ENCODE assay signal across 9 mouse cellular contexts in genomic region chr9:21463138-21463590, GRCm38 (mm10). TPM values are rescaled to one million over a fixed set of nuclear protein-coding genes. Genes with fewer than 3 reads are reported as not detected.
DNase-seq lines count a peak whose midpoint lies in the region; ATAC-seq lines count a peak whose summit lies in the region.
"Had no signal": no experiment of that assay in that cellular context is flagged by ENCODE, and none has a peak within 500 bp of the region (broad histone marks: within the 10 kb centered on the region; RNA-seq: fewer than 3 reads in every experiment).

No protein-coding gene starts in this region.

- H3K4me1 ChIP-seq in hindbrain, embryonic 10.5 days (replicated peaks), result 0 out of 2 replicates have a peak, but pooled peaks cover 7% of the 10 kb centered on the region
- H3K4me1 ChIP-seq in hindbrain, embryonic 12.5 days, result peaks cover 2% of the 10 kb centered on the region; the same call in 1 of the 2 replicates
- no peaks in the 10 kb centered on the region for H3K4me1 ChIP-seq in hindbrain, embryonic 14.5 days (replicated peaks; ENCODE audit: control insufficient read depth, insufficient read depth, low read length)

- 80% methylated on average over 5 of the region's 5 CpGs for WGBS in hindbrain, embryonic 10.5 days
- 84% methylated on average over 5 of the region's 5 CpGs for WGBS in hindbrain, embryonic 12.5 days
- 86% methylated on average over 5 of the region's 5 CpGs for WGBS in hindbrain, embryonic 14.5 days

- DNase-seq in hindbrain, embryonic 10.5 days (ENCODE audit: low spot score), result no peak
- peak; percentile 81 for DNase-seq in adrenal gland, postnatal 10 days
- peak; percentile 20 to 34 for DNase-seq in frontal cortex, postnatal 25 days (ENCODE audit: low spot score in 2 of 2)
- DNase-seq in hindbrain, embryonic 14.5 days (ENCODE audit: low spot score), result no peak
- DNase-seq in left cerebral cortex, postnatal 10 days (ENCODE audit: extremely low spot score in 1 of 2, low spot score in 2 of 2), result peak; percentile 36 to 79
- no peak for DNase-seq in B cell, adult 2 months

- H3K36me3 ChIP-seq in hindbrain, embryonic 10.5 days, result peaks cover 68% of the 10 kb centered on the region
- H3K36me3 ChIP-seq in hindbrain, embryonic 12.5 days, result peaks cover 43% of the 10 kb centered on the region
- peaks cover 44% of the 10 kb centered on the region for H3K36me3 ChIP-seq in hindbrain, embryonic 14.5 days (replicated peaks; ENCODE audit: control insufficient read depth, insufficient read depth)

- H3K4me2 ChIP-seq in hindbrain, embryonic 12.5 days (replicated peaks), result no peak overlapping the region
- H3K4me2 ChIP-seq in hindbrain, embryonic 14.5 days (replicated peaks), result no peak overlapping the region

- H3K27ac ChIP-seq in hindbrain, embryonic 10.5 days, result peak overlapping the region; percentile 2; the same call in 1 of the 2 replicates
- no peak overlapping the region for H3K27ac ChIP-seq in hindbrain, embryonic 12.5 days
- peak overlapping the region; percentile 11; the same call in 1 of the 2 replicates for H3K27ac ChIP-seq in hindbrain, embryonic 14.5 days

- H3K9me3 ChIP-seq in hindbrain, embryonic 10.5 days, result no peaks in the 10 kb centered on the region
- H3K9me3 ChIP-seq in hindbrain, embryonic 12.5 days (replicated peaks), result no peaks in the 10 kb centered on the region
- no peaks in the 10 kb centered on the region for H3K9me3 ChIP-seq in hindbrain, embryonic 14.5 days (ENCODE audit: control insufficient read depth, low read length)
- H3K9me3 ChIP-seq: G1E had no signal

- H3K4me3 ChIP-seq in hindbrain, embryonic 10.5 days, result no peak overlapping the region
- no peak overlapping the region for H3K4me3 ChIP-seq in hindbrain, embryonic 12.5 days
- H3K4me3 ChIP-seq in hindbrain, embryonic 14.5 days (replicated peaks; ENCODE audit: low read length), result no peak overlapping the region

- no peaks in the 10 kb centered on the region for H3K27me3 ChIP-seq in hindbrain, embryonic 10.5 days (ENCODE audit: insufficient read depth, poor library complexity, severe bottlenecking)
- H3K27me3 ChIP-seq in hindbrain, embryonic 12.5 days, result no peaks in the 10 kb centered on the region
- no peaks in the 10 kb centered on the region for H3K27me3 ChIP-seq in hindbrain, embryonic 14.5 days (ENCODE audit: control insufficient read depth, insufficient read depth, low read length)

- no peak overlapping the region for H3K9ac ChIP-seq in hindbrain, embryonic 12.5 days
- 0 out of 2 replicates have a peak overlapping the region, but pooled peaks have one; percentile 8 for H3K9ac ChIP-seq in hindbrain, embryonic 14.5 days

- ATAC-seq in hindbrain, embryonic 12.5 days (ENCODE audit: low FRiP score), result no peak
- no peak; the same call in 1 of the 2 replicates for ATAC-seq in hindbrain, embryonic 14.5 days (ENCODE audit: low FRiP score)
- peak; percentile 24; the same call in 1 of the 2 replicates for ATAC-seq in megakaryocyte-erythroid progenitor cell, adult 5-6 weeks (replicated peaks; ENCODE audit: low FRiP score, low TSS enrichment, poor library complexity, severe bottlenecking)

- intact Hi-C loops in left cerebral cortex, postnatal 10 days (cut with DNase I), result loop anchor here (5.0 kb wide), 1 partner anchor 36 kb away; no protein-coding TSS in a partner anchor

RNA-seq across cellular contexts. Expression of gene Dnm2, which starts 38.5 kb away (rescaled TPM):
- 75.1 and 80.4 TPM in 2 replicates for polyA plus RNA-seq in hindbrain, embryonic 10.5 days (2016; fragmentation: Nextera tagmentation; extraction: Ambion mirVana)
- polyA plus RNA-seq in hindbrain, embryonic 12.5 days (2016; fragmentation: Nextera tagmentation; extraction: Ambion mirVana), result 81.0 and 83.9 TPM in 2 replicates
- 10 to 100 TPM; 79.1 to 94.7 TPM for total RNA-seq in adrenal gland, postnatal 10 days (2021)
- 58.3 and 60.7 TPM in 2 replicates for polyA plus RNA-seq in hindbrain, embryonic 14.5 days (2014; fragmentation: Nextera tagmentation; extraction: Ambion mirVana)
- total RNA-seq in left cerebral cortex, postnatal 10 days (2021), result 10 to 100 TPM; 60.1 to 66.9 TPM
- 62.6 and 81.4 TPM in 2 replicates for total RNA-seq in megakaryocyte-erythroid progenitor cell, adult 5-6 weeks (2014; fragmentation: Nextera tagmentation)
- total RNA-seq in megakaryocyte-erythroid progenitor cell, adult 5-6 weeks (2017), result 58.7 and 63.8 TPM in 2 replicates

RNA-seq across cellular contexts. Expression of gene Tmed1, which starts 46.9 kb away (rescaled TPM):
- 103 and 110 TPM in 2 replicates for polyA plus RNA-seq in hindbrain, embryonic 10.5 days (2016; fragmentation: Nextera tagmentation; extraction: Ambion mirVana)
- 80.4 and 81.9 TPM in 2 replicates for polyA plus RNA-seq in hindbrain, embryonic 12.5 days (2016; fragmentation: Nextera tagmentation; extraction: Ambion mirVana)
- 10 to 100 TPM; 30.3 to 30.4 TPM for total RNA-seq in adrenal gland, postnatal 10 days (2021)
- 46.3 and 51.1 TPM in 2 replicates for polyA plus RNA-seq in hindbrain, embryonic 14.5 days (2014; fragmentation: Nextera tagmentation; extraction: Ambion mirVana)
- total RNA-seq in left cerebral cortex, postnatal 10 days (2021), result 10 to 100 TPM; 18.3 to 19.8 TPM
- 17.0 and 26.4 TPM in 2 replicates for total RNA-seq in megakaryocyte-erythroid progenitor cell, adult 5-6 weeks (2014; fragmentation: Nextera tagmentation)
- 13.5 and 14.6 TPM in 2 replicates for total RNA-seq in megakaryocyte-erythroid progenitor cell, adult 5-6 weeks (2017)

RNA-seq across cellular contexts. Expression of gene Qtrt1, which starts 51.5 kb away (rescaled TPM):
- 63.3 and 68.7 TPM in 2 replicates for polyA plus RNA-seq in hindbrain, embryonic 10.5 days (2016; fragmentation: Nextera tagmentation; extraction: Ambion mirVana)
- polyA plus RNA-seq in hindbrain, embryonic 12.5 days (2016; fragmentation: Nextera tagmentation; extraction: Ambion mirVana), result 42.1 and 47.8 TPM in 2 replicates
- 10 to 100 TPM; 14.8 to 21.1 TPM for total RNA-seq in adrenal gland, postnatal 10 days (2021)
- polyA plus RNA-seq in hindbrain, embryonic 14.5 days (2014; fragmentation: Nextera tagmentation; extraction: Ambion mirVana), result 39.3 and 39.7 TPM in 2 replicates
- total RNA-seq in left cerebral cortex, postnatal 10 days (2021), result 10 to 100 TPM; 33.2 to 35.1 TPM
- 56.6 and 56.8 TPM in 2 replicates for total RNA-seq in megakaryocyte-erythroid progenitor cell, adult 5-6 weeks (2014; fragmentation: Nextera tagmentation)
- total RNA-seq in megakaryocyte-erythroid progenitor cell, adult 5-6 weeks (2017), result 23.5 and 36.1 TPM in 2 replicates

Comparison
In these comparisons a context has a peak if more than half of its experiments do, and no peak if none do; other contexts are left out.
1. DNase-seq: peak in adrenal gland, postnatal 10 days (single experiment), frontal cortex, postnatal 25 days (2 of 2) and left cerebral cortex, postnatal 10 days (2 of 2); none in hindbrain, embryonic 10.5 days (single experiment), hindbrain, embryonic 14.5 days (single experiment) and B cell, adult 2 months (0 of 2).